Mouse (Mus musculus) forebrain, embryonic 13.5 days (tissue): Measurements from ENCODE around the gene Hist2h3c2. TPM values are rescaled to one million over a fixed set of nuclear protein-coding genes. Genes with fewer than 3 reads are reported as not detected.
A peak's percentile ranks its signal among the peaks of the same experiment; 100 is the strongest.

ENCODE experiments used
- ATAC-seq: fragments of 200-750 bp; cut with Nextera tagmentation; 2 replicates; pipeline ENCODE4 v1.8.0; 2017
- H3K27ac ChIP-seq: fragments of 300-500 bp; sonication (generic); 2 replicates; pipeline ENCODE4 v1.5.1; 2015; ENCODE audit warnings: inconsistent platforms, mild to moderate bottlenecking, moderate library complexity
- H3K27me3 ChIP-seq: fragments of 300-500 bp; sonication (generic); 2 replicates; pipeline ENCODE4 v1.6.1; 2015; ENCODE audit warnings: mild to moderate bottlenecking, inconsistent platforms
- H3K36me3 ChIP-seq: fragments of 300-500 bp; sonication (generic); 2 replicates; pipeline ENCODE4 v1.6.1; 2015; ENCODE audit warnings: mild to moderate bottlenecking, inconsistent platforms; ENCODE audit not compliant: poor library complexity, severe bottlenecking
- H3K4me1 ChIP-seq: fragments of 300-500 bp; sonication (generic); 2 replicates; pipeline ENCODE4 v1.6.1; 2015; ENCODE audit warnings: inconsistent platforms
- H3K4me2 ChIP-seq: fragments of 300-500 bp; sonication (generic); 2 replicates; pipeline ENCODE4 v1.6.1; 2015; ENCODE audit warnings: inconsistent platforms, mild to moderate bottlenecking, moderate library complexity
- H3K4me3 ChIP-seq: fragments of 300-500 bp; sonication (generic); 2 replicates; pipeline ENCODE4 v1.5.1; 2015; ENCODE audit warnings: mild to moderate bottlenecking, inconsistent platforms
- H3K9ac ChIP-seq: fragments of 300-500 bp; sonication (generic); 2 replicates; pipeline ENCODE4 v1.6.1; 2015; ENCODE audit warnings: mild to moderate bottlenecking, inconsistent platforms
- H3K9me3 ChIP-seq: fragments of 300-500 bp; sonication (generic); replicated peaks from 2 replicates; pipeline ENCODE4 v1.6.1; 2016; ENCODE audit warnings: inconsistent platforms
- WGBS: fragments of 180-500 bp; shearing (Covaris S2); methylation state at CpG from one replicate; pipeline ENCODE4 v1.1.7; 2015; 5-methylcytosine and 5-hydroxymethylcytosine counted together
- polyA plus RNA-seq: library from polyadenylated mRNA; unstranded; fragments of >200 nt; fragmentation: Nextera tagmentation; extraction: Ambion mirVana; gene quantifications from 2 replicates; pipeline ENCODE4 v1.2.1, GENCODE M21; 2015

Gene Hist2h3c2
- polyA plus RNA-seq, 1 experiment from 2014 or later = 15.0 TPM

GRCm38 (mm10) chr3:96267541-96267940 lies 28.6 kb upstream of the Hist2h3c2 start:
- Histone ChIP-seq H3K4me2 (peak overlapping the region; percentile 56), H3K9me3 (no peaks in the 10 kb centered on the region), H3K27ac (peak overlapping the region; percentile 85), H3K9ac (peak overlapping the region; percentile 58), H3K36me3 (no peaks in the 10 kb centered on the region), H3K4me3 (peak overlapping the region; percentile 43; the same call in 1 of the 2 replicates), H3K27me3 (no peaks in the 10 kb centered on the region), H3K4me1 (peaks cover 33% of the 10 kb centered on the region)
- no peak for ATAC-seq
- 77% methylated on average over 4 of the region's 4 CpGs for WGBS

DNA sequence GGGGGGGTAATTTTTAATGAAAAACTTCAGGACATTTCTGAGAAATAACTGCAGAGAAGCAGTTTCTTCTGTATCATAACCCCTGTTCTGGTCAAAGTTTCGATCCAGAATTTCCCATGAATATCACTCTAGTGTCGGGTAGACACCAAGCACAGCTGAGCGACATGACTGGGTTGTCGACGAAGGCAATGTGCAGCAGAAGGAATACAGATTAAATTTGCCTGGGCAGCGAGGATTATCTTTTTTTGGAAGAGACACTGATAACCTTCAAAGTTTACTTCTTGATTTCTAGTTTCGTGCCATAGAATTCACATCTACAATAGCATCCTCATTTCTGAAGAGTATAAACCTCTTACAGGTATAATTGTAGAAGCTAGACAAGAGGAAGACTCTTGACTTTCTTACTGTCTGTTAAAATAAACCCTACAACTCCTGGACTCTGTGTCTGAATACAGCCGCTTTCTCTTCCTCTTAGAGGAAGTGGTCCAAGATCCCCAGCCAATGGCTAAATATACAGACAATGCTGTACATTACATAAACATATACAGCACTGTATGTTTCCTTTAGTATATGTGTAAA lies 27.3 kb upstream of the Hist2h3c2 start:
- WGBS = 93% methylated on average over 8 of the region's 8 CpGs
- peaks cover 43% of the 10 kb centered on the region for H3K4me1 ChIP-seq
- H3K4me2 ChIP-seq = no peak overlapping the region
- H3K36me3 ChIP-seq = no peaks in the 10 kb centered on the region
- H3K27me3 ChIP-seq = no peaks in the 10 kb centered on the region
- no peak overlapping the region for H3K9ac ChIP-seq
- no peaks in the 10 kb centered on the region for H3K9me3 ChIP-seq
- H3K4me3 ChIP-seq = no peak overlapping the region
- ATAC-seq = no peak
- H3K27ac ChIP-seq = no peak overlapping the region; the same call in 1 of the 2 replicates

GRCm38 (mm10) chr3:96264404-96264949 lies 25.6 kb upstream of the Hist2h3c2 start:
- ATAC-seq = no peak
- Histone ChIP-seq H3K4me3 (peak overlapping the region; percentile 59; the same call in 1 of the 2 replicates), H3K9ac (peak overlapping the region; percentile 73)

DNA sequence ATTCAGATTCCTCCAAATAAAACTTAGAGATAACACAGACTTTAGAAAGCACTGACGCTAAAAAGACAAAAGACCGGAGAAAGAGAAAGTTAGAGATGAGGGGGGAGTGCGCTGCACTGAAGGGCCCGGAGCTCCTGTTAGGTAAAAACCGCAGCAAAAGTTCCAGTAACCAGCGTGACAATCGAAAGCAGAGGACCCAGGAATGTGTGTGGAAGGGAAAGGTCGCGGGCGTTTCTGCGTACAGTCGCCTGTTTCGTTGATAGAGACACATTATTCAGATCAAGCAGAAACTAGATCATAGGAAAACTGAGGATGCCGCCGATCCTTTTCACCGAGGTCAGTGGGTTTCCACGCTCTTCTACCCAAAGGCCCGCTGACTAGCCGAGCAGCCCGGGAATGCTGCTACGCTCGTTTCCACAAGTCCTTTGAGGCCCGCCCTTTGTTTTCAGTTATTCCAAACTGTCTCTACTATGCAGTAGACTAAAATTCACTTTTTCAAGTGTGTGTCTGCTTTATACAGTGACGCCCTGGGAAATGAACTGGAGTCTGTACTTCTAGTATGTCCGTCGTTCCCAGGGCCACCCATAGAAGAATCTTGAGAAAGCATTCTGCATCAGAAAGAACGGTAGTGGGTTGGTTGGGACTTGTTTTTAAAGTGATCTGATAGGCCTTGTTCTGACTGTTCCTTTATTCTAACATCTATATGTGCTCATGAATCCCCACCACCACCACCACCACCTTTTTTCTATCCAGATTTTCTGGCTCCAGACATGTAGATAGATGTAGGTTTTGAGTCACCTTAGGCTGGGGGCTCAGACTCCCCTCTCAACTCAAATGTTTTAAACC lies 24.9 kb upstream of the Hist2h3c2 start:
- no peaks in the 10 kb centered on the region for H3K27me3 ChIP-seq
- peak overlapping the region; percentile 73 for H3K9ac ChIP-seq
- peak; percentile 50 for ATAC-seq
- 6% methylated on average over 27 of the region's 27 CpGs for WGBS
- H3K4me3 ChIP-seq = peak overlapping the region; percentile 59
- peak overlapping the region; percentile 98 for H3K27ac ChIP-seq
- H3K36me3 ChIP-seq = no peaks in the 10 kb centered on the region
- H3K9me3 ChIP-seq = no peaks in the 10 kb centered on the region
- peak overlapping the region; percentile 74 for H3K4me2 ChIP-seq
- H3K4me1 ChIP-seq = peaks cover 38% of the 10 kb centered on the region

More at GRCm38 (mm10) chr3:96264404-96264949, 25.6 kb upstream of the Hist2h3c2 start:
- H3K9me3 ChIP-seq = no peaks in the 10 kb centered on the region
- H3K27me3 ChIP-seq = no peaks in the 10 kb centered on the region
- 72% methylated on average over 7 of the region's 7 CpGs for WGBS
- no peaks in the 10 kb centered on the region for H3K36me3 ChIP-seq
- H3K4me1 ChIP-seq = peaks cover 38% of the 10 kb centered on the region
- peak overlapping the region; percentile 98 for H3K27ac ChIP-seq
- H3K4me2 ChIP-seq = peak overlapping the region; percentile 74

GRCm38 (mm10) chr3:96262979-96263550 lies 24.1 kb upstream of the Hist2h3c2 start, which contains the start of gene Hist2h4:
Hist2h4 (minus strand) TSS chr3:96263311.
- 1% methylated on average over 40 of the region's 40 CpGs for WGBS

DNA sequence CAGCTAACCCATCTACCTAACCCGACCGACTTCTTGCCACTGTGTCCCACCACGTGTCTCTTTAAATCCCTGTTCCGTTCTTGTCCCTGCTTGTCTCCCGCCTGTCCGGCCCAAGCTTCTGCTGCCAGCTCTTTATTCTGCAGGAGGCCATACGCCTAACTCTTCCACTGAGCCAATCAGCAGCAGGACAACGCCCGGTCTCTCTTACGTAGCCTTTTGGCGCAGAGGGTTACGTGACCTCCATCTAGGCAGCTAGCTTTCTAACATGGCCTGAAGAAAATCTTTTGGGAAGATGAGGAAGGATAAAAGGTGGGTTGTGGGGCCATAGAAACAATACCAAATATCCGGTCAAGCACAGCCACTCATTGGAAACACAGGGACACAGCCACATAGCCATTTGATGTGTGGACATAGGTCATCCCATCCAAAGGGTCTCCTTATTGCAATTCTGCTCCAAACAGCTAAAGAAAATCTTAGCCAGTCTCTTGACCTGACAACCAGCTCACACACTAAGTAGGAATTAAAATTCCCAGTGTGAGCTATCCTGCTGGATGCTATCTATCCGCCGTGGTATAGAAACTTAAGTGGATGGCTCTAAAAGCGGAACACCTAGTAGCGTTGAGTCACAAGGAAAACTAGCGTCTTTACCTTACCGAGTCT lies 23.4 kb upstream of the Hist2h3c2 start:
- Histone ChIP-seq H3K9ac (peak overlapping the region; percentile 86), H3K4me3 (peak overlapping the region; percentile 59), H3K9me3 (no peaks in the 10 kb centered on the region), H3K4me2 (peak overlapping the region; percentile 74), H3K27me3 (no peaks in the 10 kb centered on the region), H3K4me1 (peaks cover 29% of the 10 kb centered on the region), H3K27ac (peak overlapping the region; percentile 98), H3K36me3 (no peaks in the 10 kb centered on the region)
- ATAC-seq = peak; percentile 67
- WGBS = under 1% methylated on average over 19 of the region's 19 CpGs

More at GRCm38 (mm10) chr3:96262979-96263550, 24.1 kb upstream of the Hist2h3c2 start, which contains the start of gene Hist2h4:
- Histone ChIP-seq H3K4me2 (peak within 1 kb of the TSS; percentile 74), H3K9me3 (no peaks in the 10 kb centered on the region), H3K36me3 (no peaks in the 10 kb centered on the region), H3K4me1 (peaks cover 35% of the 10 kb centered on the region), H3K4me3 (peak within 1 kb of the TSS; percentile 59), H3K9ac (peak within 1 kb of the TSS; percentile 86), H3K27me3 (no peaks in the 10 kb centered on the region), H3K27ac (peak within 1 kb of the TSS; percentile 98)
- ATAC-seq = peak; percentile 91

GRCm38 (mm10) chr3:96261623-96262022 lies 22.7 kb upstream of the Hist2h3c2 start:
- Histone ChIP-seq H3K36me3 (no peaks in the 10 kb centered on the region), H3K4me3 (peak overlapping the region; percentile 59), H3K9ac (peak overlapping the region; percentile 86), H3K9me3 (no peaks in the 10 kb centered on the region), H3K4me2 (peak overlapping the region; percentile 74), H3K4me1 (peaks cover 26% of the 10 kb centered on the region), H3K27ac (peak overlapping the region; percentile 98), H3K27me3 (no peaks in the 10 kb centered on the region)
- ATAC-seq = no peak
- WGBS = 62% methylated on average over 3 of the region's 3 CpGs

- no peak overlapping the region for H3K9ac ChIP-seq
- 93% methylated on average over 5 of the region's 5 CpGs for WGBS
- no peak overlapping the region for H3K27ac ChIP-seq
- no peaks in the 10 kb centered on the region for H3K9me3 ChIP-seq
- no peaks in the 10 kb centered on the region for H3K27me3 ChIP-seq
- no peak overlapping the region for H3K4me3 ChIP-seq
- no peaks in the 10 kb centered on the region for H3K36me3 ChIP-seq
- H3K4me1 ChIP-seq = peaks cover 26% of the 10 kb centered on the region
- no peak overlapping the region for H3K4me2 ChIP-seq
- no peak for ATAC-seq
Observed at GRCm38 (mm10) chr3:96260220-96260619, 21.3 kb upstream of the Hist2h3c2 start.

- WGBS = 84% methylated on average over 3 of the region's 3 CpGs
- no peak overlapping the region for H3K4me3 ChIP-seq
- no peak overlapping the region for H3K4me2 ChIP-seq
- no peaks in the 10 kb centered on the region for H3K36me3 ChIP-seq
- no peak overlapping the region for H3K27ac ChIP-seq
- H3K9ac ChIP-seq = no peak overlapping the region
- peaks cover 6% of the 10 kb centered on the region for H3K4me1 ChIP-seq
- ATAC-seq = no peak
- no peaks in the 10 kb centered on the region for H3K9me3 ChIP-seq
- H3K27me3 ChIP-seq = no peaks in the 10 kb centered on the region
Observed at GRCm38 (mm10) chr3:96257190-96257589, 18.3 kb upstream of the Hist2h3c2 start.

GRCm38 (mm10) chr3:96255926-96256593 lies 17.1 kb upstream of the Hist2h3c2 start:
- no peaks in the 10 kb centered on the region for H3K9me3 ChIP-seq
- H3K27me3 ChIP-seq = no peaks in the 10 kb centered on the region
- no peak overlapping the region for H3K4me2 ChIP-seq
- ATAC-seq = no peak
- no peak overlapping the region for H3K27ac ChIP-seq
- 86% methylated on average over 5 of the region's 5 CpGs for WGBS
- H3K4me1 ChIP-seq = no peaks in the 10 kb centered on the region
- H3K4me3 ChIP-seq = no peak overlapping the region
- no peak overlapping the region for H3K9ac ChIP-seq
- no peaks in the 10 kb centered on the region for H3K36me3 ChIP-seq

DNA sequence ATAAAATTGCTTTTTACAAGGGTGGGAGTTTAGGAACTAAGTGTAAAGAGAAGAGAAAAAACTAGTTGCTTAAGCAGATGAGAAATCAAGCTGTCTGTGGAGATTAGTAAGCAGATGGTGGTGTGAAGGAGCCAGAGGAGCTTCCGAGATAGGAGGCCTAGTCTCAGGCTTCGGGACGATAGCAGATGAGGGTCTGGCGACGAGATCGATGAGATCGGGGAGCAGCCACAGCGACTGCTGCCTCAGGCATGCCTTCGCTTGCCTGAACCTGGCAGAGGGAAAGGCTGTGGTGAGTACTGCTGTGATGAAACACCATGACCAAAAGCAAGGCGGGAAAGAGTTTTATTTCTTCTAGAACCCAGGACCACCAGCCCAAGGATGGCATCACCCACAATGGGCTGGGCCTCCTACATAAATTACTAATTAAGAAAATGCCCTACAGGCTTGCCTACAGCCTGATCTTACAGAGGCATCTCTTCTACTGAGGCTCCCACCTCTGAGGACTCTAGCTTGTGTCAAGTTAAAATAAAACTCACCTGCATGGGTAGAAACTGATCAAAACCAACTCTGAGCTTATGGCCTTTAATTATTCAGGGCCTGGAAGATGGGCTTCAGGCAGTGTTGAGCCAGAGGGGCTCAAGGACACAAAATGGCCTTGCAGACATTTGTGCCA lies 15.9 kb upstream of the Hist2h3c2 start:
- ATAC-seq = no peak
- no peaks in the 10 kb centered on the region for H3K4me1 ChIP-seq
- H3K9me3 ChIP-seq = no peaks in the 10 kb centered on the region
- no peaks in the 10 kb centered on the region for H3K27me3 ChIP-seq
- WGBS = 69% methylated on average over 10 of the region's 10 CpGs
- H3K4me3 ChIP-seq = no peak overlapping the region
- no peak overlapping the region for H3K4me2 ChIP-seq
- H3K36me3 ChIP-seq = no peaks in the 10 kb centered on the region
- no peak overlapping the region for H3K9ac ChIP-seq
- no peak overlapping the region for H3K27ac ChIP-seq
